Mouse (Mus musculus): ENCODE results near the gene Tat.
"Not testable (repeated sequence)": the region's sequence is repeated elsewhere in the genome, so short reads cannot be mapped to it uniquely, and the experiment has no call there.

Tat gene

DNA sequence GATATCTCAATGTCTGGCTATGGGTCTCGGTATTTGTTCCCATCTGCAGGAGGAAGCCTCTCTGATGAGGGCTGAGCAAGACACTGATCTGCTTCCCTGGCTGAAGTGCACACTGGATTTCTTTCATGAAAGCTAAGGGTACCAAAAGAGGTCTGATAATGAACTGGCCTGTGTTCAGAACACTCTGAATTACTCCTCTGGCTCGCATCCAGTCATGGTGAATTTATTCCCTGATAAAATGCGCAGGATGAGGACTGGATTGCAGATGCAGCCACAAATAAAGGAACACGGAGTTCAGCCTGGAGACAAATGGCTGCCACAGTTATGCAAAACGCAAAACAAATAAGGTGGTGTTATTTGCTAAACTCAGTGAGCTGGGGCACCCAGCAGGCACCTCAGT is 6.3 kb upstream of the Tat start:
- peak in 1 of 2 experiments; percentile 17 for DNase-seq

DNA sequence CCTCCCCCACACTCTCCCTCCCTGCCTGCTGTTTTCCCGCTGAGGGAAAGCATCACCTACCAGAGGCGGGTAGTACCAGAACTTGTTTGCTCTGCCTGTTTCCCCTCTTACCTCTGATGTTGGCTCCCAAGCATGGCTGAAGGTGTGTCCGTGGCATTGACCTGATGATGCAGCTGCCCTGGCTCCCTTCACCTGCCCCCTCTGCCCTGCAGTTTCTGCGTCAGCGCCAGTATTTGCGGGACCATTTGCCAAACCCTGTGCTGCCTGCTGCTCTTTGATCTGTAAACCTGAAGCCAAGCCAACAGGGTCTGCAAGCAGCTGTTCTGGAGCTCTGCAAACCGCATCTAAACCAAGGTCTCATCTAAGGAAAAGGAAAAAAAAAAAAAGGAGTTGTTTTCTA is 3.9 kb upstream of the Tat start:
- peak; percentile 55 to 61 for DNase-seq

DNA sequence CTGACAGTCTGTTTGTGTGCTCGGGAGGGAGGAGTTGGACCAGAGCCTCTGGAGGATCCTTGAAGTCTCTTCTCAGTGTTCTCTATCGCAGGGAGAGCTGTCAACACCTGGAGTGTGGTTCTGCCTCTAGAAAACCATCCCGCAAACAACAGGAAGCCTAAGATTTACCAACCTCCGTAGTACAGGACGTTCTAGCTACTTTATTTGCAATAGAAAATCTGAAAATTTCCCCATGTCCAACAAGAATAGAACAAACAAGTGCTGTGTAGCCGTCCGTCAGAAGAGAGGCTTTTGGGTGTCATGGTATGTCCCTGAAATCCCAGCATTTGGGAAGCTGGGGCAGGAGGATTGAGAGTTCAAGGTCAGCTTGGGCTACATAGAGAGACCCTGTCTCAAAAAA is 2.5 kb upstream of the Tat start:
- DNase-seq, result no peak

DNA sequence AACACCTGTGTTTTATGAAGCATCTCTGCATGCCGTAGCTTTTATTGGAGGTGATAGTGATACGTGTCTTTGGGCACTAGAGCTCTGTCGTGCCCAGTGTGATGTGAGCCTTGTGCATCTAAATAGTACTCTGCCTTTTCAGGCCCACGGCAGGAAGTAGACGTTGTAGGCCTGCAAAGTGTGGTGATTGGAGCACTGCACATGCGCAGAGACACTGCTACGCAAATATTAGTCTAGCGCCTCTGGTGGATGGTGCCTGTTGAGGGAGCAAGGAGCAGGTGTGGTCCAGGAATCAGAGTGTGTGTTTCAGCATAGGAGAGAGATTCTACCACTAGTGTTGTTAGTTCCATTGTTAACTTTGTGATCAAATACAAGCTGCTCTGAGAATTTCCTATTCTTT is 1.1 kb upstream of the Tat start:
- no peak for DNase-seq

DNA sequence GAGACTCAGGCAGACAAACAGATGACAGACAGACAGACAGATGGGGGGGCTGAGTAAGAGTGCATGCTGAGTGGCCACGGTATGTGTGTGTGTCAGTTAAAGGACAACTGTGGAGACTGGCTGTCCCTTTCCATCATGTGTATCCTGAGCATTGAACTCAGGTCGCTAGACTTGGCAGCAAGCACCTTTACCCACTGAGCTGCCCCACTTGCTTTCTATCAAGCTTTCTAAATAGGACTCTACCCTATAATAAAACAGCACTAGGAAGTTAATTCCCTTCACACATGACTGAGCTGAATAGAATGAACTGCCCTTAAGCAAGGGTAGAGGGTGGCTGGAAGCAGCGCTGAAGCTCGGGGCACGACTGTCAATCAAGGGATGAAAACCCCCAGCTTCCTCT is 1.9 kb downstream of the Tat start:
- DNase-seq, result no peak

DNA sequence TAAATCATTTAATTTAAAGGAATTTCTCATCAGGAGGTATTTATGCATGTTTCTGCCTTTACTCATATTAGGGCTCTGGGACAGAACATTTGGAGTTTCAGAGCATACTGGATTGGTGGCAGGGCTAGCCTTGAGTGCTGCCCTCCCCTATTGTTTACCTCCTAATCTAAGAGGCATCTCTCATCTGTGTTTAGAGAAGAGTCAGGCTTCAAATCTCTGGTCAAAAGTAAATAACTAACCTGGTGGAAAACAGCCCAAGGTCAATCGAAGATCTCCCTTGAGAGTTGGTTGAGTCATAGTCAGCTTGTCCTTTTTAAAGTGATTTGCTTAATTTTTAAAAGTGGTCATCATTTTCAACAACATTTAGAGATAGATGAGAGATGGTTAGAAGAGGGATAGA is 2.7 kb downstream of the Tat start:
- DNase-seq, result no peak

DNA sequence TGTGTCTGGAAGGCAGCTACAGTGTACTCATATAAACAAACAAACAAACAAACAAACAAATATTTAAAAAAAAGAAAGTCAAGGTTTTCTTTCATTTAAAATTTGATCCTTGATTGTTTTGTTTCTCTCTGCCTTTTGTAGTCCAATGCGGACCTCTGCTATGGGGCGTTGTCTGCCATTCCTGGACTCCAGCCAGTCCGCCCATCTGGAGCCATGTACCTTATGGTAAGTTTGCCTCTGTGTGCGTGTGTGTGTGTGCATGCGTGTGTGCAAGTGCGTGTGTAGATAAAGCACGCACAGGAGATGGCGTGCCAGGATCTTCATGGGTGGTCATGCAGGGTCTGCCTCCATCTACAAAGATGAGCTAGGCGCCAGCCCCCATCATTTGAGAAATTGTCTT is 7.1 kb downstream of the Tat start:
- DNase-seq, result peak; percentile 36 to 42

DNA sequence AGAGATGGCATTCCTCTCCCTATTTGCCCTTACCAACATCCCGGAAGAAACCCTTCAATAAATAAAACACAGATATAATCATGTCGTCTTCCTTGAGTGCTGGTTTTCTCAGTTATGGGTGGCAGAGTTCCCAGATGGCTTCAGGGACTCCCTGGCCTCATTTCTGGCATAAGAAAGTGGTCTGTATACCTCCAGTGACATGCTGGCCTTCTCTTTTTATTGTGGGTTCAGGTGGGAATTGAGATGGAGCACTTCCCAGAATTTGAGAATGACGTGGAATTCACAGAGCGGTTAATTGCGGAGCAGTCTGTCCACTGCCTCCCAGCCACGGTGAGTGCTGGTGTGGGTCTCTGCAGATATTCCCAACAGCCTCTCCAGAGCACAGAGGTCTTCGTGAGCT is 7.8 kb downstream of the Tat start:
- DNase-seq, result peak in 1 of 2 experiments; percentile 22

DNA sequence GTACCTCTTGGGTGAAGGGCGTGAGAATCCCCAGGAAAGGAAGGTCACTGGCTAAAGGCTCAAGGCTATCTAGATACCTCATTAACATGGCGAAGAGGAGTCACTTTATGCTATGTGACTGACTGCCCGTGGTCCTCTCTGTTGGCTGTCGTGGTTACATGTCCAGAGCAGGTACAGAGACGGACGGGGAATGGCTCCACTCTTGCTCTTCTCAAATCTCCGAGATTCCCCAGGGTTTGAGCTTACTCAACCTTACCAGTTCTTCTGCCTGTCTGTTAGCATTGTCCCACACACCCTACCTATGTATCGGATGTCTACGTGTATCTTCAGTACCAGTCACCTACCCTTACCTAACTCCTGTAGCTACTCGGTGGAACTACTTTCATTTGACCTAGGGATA is 9.7 kb downstream of the Tat start:
- no peak for DNase-seq

DNA sequence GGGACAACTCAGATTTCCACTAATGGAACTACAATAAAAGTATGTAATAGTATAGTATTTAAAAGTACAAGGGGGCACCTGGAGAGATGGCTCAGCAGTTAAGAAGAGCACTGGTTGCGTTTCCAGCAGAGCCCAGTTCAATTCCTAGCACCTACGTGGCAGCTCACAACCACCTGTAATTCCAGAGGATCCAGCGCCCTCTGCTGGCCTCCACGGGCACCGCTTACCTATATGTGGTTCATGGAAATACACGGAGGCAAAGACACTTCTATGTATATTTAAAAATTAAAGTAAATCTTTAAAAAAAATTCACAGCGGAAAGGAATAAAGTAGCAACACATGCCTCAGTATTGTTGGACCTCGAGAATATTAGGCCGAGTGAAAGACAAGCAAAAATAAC is 12.7 kb downstream of the Tat start:
- DNase-seq, result peak; percentile 20 to 53

DNA sequence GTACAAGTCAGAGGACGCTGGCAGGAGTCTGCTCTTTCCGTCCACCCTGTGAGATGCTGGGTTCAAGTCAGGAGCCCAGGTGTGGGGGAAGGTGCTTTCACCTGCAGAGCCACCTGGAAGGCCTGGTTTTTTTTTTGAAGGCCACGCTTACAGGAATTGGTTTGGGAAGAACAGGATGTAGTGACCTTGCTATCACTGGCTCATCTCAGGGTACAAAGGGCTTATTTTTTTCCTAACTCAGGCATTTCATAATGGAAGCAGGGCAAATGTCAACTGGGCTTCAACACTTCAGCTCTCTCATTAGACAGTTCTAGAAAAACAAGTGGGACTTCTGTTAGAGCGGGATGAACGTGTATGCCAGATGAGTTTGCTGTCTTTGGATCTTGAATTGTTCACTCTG is 14.1 kb downstream of the Tat start:
- no peak for DNase-seq

DNA sequence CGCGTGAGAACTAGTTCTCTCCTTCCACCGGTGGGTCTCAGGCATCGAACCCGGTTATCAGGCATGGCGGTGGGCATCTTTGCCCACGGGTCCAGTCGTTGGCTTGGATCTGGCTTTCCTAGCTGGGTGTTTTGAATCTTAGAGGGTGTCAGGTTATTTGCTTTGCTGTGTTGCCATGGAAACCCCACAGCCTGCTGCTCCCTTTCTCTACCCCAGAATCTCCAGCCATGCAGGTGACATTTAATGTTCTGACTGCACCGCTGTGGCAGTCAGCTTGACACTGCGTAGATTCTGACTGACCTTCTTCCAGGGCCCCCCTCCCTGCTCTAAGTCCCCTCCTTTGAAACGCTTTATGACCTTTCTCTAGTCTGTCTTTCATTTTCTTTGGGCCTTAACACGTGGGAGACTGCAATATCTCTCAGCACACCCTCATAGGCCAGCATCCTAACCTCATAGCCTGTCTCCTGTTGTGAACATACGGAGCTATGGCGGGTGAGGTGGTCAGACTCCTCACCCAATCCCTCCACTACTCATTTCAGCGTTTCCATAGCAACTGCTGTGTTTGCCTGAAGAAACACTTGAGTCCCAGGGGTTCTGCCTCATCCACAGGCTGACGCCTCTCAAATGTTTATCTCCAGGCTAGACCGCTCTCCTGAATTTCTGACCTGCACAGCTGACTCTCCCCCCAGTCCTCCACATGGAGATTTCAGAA is 16.2 kb downstream of the Tat start:
- no peak for DNase-seq

DNA sequence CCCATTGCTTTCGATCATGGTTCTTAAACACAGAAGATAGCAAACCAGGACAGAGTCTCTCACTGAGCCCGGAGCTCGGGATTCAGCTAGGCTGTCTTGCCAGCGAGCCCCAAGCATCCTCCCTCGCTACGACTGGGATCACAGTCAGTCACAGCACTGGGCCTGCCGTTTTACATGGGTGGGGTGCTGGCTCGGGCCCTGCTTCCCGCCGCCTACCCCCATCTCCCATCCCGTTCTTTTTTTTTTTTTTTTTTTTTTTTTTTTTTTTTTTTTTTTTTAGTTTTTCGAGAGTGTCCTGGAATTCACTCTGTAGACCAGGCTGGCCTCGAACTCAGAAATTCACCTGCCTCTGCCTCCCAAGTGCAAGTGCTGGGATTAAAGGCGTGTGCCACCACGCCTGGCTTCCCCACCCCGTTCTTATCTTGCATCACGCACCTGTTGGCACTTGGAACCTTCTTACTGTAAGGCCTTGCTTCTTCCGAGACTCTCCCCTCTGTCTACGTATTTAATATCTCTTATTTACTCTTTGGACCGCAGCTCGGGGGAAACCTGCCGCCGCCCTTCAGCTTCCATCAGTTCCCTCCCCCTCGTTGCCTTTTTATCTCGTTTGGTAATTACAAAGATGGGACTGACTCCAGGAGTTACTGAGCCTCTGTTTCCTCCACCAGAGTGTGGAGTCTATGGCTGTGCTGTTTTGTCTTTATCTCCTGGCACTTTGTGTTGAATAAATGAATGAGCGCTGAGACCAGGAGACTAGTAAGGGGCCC is 18.2 kb downstream of the Tat start:
- no peak for DNase-seq

DNA sequence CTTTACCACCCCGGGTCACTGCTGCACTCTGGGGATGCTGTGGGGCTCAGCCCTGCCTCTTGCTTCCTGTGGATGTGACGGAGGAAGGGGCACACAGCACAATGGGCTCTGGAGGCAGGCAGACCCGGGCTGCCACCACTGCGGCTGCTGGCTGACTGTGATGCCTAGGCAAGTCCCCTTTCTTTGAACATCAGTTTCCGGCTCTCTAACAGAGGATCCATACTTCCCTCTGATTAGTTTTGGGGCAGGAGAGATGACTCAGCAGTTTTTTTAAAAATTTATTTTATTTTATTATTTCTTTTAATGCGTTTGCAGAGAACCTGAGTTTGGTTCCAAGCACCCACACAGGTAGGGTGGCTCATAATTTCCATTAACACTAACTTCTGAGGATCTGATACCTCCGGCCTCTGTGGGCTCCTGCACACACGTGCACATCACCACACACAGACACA is 18.8 kb downstream of the Tat start:
- DNase-seq, result no peak

DNA sequence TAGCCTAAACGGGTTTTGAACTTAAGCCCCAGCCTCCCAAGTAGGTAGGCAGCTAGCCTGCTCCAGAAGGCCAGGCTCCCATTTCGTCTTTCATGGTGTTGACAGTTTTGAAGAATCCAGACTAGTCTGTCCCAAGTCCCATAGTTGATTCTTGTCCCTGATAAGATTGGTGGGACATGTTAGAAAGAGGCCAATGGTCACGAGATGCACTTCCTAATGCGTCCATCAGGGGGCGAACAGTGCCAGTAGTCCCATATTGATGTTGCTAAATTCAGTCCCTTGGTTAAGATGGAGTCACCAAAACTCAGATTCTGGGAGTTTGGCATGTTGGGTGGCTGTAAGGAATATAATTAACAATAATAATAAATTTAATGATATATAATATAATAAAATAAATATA is 20.6 kb downstream of the Tat start:
- DNase-seq, result peak; percentile 74 to 80

DNA sequence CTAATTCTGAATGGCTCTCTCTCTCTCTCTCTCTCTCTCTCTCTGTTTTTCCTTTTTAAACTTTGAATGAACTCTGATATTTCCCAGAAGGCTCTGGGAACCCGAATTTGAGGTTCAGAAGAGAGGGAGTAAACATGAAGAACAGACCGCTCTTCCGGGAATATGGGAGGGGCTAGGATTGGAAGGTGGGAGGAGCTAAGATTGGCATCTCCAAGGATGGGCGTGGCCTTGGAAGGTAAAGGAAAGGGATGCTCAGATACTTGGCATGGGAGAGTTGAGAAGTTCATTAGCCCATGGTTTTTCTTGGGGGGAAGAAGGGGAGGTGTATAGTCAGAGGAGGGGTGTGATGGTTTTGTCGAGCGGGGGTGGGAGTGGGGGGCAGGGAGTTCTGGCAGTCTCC is 31.8 kb downstream of the Tat start:
- no peak for DNase-seq

DNA sequence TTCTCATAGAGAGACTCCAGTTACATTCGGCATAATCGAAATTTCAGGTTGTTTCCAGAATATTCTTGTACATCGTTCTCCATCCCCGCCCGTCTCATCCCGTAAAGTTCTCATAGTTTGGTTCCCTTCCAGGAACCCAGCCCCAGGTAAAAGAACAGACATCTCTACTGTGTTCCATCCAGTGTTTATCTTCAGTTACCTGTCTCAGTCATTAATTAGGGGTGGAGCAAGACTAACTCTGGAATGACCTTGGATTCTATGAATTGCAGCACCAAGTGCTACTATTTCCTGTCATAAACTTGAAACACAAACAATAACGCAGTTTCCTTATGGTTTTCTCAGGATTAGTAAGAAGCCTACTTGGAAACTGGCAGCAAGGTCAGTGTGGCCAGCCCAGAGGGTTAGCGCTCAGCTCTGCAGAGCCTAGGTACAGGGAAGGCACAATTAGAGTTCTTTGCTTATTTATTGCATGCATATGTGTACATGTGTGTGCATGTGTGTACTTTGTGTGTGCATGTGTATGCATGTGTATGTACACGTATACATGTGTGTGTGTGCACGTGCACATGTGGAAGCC is 32.6 kb downstream of the Tat start:
- DNase-seq, result no peak

DNA sequence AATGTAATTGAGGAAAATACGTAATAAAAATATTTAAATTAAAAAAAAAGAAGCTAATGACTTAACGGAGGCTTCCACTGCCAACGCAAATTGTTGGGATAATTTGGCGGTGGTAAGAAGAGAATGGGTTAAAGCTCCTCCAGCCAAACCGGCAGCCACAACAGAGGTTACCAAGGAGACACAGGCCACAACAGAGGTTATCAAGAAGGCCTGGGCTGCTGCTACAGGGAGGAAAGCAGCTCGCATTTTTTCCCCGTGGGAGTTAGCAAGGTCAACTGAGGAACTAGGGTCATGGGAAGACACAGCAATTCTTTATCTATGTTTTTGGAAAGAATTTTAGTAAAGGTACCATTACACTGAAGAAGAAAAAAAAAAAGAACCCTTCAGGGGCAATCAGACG is 43.5 kb downstream of the Tat start:
- DNase-seq, result not testable (repeated sequence)

DNA sequence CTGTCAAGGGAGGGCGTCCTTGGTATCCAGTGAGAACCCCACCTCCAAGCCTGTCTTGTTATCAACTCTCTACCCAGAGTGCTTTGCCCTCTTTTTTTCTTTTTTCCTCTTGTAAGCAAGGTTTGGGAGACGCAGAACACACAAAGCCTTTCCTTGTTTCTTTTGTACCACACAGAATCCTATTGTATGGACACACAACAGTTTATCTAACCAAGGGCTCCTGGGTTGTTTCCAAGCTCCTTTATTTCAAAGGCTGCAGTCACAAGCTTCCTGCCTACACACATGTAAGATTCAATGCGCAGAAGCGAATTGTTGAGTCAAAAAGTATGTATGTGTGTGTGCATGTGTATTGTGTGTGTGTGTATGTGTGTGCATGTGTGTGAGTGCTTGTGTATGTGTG is 44.1 kb downstream of the Tat start:
- no peak for DNase-seq

DNA sequence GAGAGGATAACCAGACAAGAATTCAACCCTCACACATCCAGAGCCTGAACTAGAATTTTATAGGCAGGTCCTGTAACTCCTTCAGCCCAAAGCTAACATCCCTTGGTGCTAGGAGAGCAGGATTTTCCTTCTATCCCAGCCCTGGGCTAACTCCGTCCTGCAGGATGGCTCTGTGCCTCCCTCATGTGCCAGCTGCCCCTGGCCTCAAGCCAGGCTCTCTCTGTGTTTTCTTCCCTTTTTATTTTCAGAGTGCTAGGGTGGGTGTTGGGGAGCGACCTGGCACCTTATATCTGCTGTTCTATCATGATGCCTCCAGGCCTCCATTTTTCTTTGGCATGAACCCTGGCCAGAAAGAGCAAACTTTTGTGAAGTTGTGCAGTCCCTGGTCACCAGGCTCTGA is 45.9 kb downstream of the Tat start:
- peak; percentile 61 to 67 for DNase-seq

DNA sequence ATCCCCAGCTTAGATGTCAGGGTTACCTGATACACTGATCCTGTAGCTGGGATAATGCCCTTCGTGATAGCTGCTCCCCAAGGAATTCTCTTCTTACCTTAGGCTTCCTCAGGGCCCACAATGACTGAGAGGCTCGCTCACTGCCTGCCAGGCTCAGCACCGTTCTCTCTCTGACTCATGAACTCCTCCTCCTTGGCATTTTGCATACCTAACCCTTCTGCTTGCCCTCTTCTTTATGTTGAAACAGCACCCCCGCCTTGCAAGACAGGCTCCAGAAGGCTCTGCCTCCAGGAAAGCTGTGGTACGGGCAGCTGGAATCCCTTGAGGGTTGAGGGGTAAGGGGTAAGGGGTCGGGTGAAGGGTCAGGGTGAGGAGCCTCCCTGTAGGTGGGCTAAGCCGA is 49.0 kb downstream of the Tat start:
- no peak for DNase-seq

DNA sequence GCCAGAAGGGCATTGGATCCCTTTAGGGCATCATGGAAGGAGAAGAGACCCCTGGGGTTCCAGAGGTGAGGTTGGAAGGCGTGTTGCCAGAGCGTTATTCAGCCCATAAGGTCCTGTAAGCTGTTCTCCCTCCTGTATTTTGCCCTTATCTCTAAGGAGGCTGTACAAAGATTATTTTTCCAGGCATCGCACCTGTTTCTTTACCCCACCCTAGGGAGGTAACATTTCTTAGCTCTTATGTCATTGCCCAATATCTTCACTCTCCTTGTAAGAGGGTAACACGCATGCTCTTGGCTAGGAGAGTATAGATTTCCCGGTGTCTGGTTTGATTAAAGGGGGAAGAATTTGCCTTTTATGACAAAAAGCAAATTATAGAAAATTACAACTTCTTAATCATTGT is 49.4 kb downstream of the Tat start, which contains the start of gene Chst4:
Gene Chst4 (minus strand): TSS at position 82 of the 400 bp plus-strand sequence.
- DNase-seq, result no peak

DNA sequence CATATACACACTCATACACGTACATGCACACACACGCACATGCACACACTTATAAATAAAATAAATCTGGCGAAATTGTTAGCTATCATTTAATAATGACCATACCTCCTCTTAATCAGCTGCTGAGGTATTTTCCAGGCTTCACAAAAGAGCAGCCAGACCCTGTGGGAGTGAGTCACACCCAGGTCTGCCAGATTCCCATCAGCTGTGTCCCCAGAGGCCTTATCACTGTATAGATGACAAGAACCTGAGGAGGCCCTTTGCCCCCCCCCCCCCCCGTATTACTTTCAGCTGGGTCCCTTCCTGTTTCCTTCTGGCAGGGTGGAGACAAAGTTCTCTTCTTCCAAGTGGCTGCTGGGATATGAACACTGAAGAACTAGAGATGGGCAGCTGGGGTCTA is 50.3 kb downstream of the Tat start:
- DNase-seq, result no peak
